Mouse (Mus musculus) heart, adult 8-10 months (tissue): ENCODE data around the gene Sox5. TPM values are rescaled to one million over a fixed set of nuclear protein-coding genes. Genes with fewer than 3 reads are reported as not detected.

Experiments used
- DNase-seq: peaks from one replicate; pipeline ENCODE4 v3.0.0; 2022; ENCODE audit warnings: low spot score
- total RNA-seq, 4 experiments: library from RNA; stranded (reverse); gene quantifications; 2 replicates each; pipeline ENCODE4 v1.2.4; 2022

Sox5 gene
- total RNA-seq, 4 experiments from 2014 or later: 1.1 to 3.1 (median 2.2) TPM

GRCm38 (mm10) chr6:144491761-144492415 is 289.9 kb downstream of the Sox5 start:
- no peak for DNase-seq

- no peak for DNase-seq
Observed at GRCm38 (mm10) chr6:144490896-144491295, 290.9 kb downstream of the Sox5 start.

GRCm38 (mm10) chr6:144485578-144485977 is 296.2 kb downstream of the Sox5 start:
- no peak for DNase-seq

- DNase-seq: no peak
Observed at GRCm38 (mm10) chr6:144483166-144483565, 298.6 kb downstream of the Sox5 start.

GRCm38 (mm10) chr6:144480648-144481528 is 300.9 kb downstream of the Sox5 start:
- DNase-seq: no peak

- no peak for DNase-seq
Observed at GRCm38 (mm10) chr6:144479861-144480260, 301.9 kb downstream of the Sox5 start.

- DNase-seq: no peak
Observed at GRCm38 (mm10) chr6:144477287-144478064, 304.3 kb downstream of the Sox5 start.

GRCm38 (mm10) chr6:144473437-144473836 is 308.3 kb downstream of the Sox5 start:
- DNase-seq: no peak

GRCm38 (mm10) chr6:144472089-144472900 is 309.5 kb downstream of the Sox5 start:
- DNase-seq: no peak

GRCm38 (mm10) chr6:144466711-144467110 is 315.1 kb downstream of the Sox5 start:
- no peak for DNase-seq

GRCm38 (mm10) chr6:144463691-144464090 is 318.1 kb downstream of the Sox5 start:
- no peak for DNase-seq

GRCm38 (mm10) chr6:144463274-144463673 is 318.5 kb downstream of the Sox5 start:
- no peak for DNase-seq

- DNase-seq: no peak
Observed at GRCm38 (mm10) chr6:144459486-144459885, 322.3 kb downstream of the Sox5 start.

- no peak for DNase-seq
Observed at GRCm38 (mm10) chr6:144457500-144457899, 324.3 kb downstream of the Sox5 start.

GRCm38 (mm10) chr6:144454291-144455276 is 327.2 kb downstream of the Sox5 start:
- DNase-seq: no peak

- no peak for DNase-seq
Observed at GRCm38 (mm10) chr6:144453605-144454004, 328.2 kb downstream of the Sox5 start.

GRCm38 (mm10) chr6:144453147-144453546 is 328.6 kb downstream of the Sox5 start:
- DNase-seq: no peak

- DNase-seq: no peak
Observed at GRCm38 (mm10) chr6:144452200-144452977, 329.4 kb downstream of the Sox5 start.

GRCm38 (mm10) chr6:144451631-144452030 is 330.1 kb downstream of the Sox5 start:
- no peak for DNase-seq
